Mouse (Mus musculus): ENCODE measurements around the gene Chst11. TPM values are rescaled to one million over a fixed set of nuclear protein-coding genes. Genes with fewer than 3 reads are reported as not detected.

The Chst11 gene
- total RNA-seq, 2 experiments from 2014 or later: 1.1 to 1.8 TPM

DNA sequence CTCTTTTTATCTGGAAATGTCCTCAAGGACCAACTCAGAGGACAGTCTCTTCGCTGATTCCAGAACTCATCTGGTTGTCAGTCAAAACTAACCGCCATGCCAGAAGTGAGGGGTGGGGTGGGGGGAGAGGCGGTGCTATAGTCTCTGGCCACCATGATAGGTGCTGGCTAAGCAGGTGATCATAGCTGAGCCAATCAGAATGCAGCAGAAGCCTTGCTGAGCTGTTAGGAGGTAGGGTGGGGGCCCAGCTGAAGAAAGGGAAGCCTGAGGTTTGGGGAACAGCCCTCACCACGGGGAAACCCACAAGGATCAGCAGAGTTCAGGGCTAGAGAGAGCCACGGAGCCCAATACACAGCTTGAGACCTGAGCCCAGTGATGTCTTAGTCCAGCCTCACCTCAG, 11.1 kb upstream of the Chst11 start:
- DNase-seq: no peak
- TF ChIP-seq CTCF (IDR thresholded peaks at IDR 0.05): no peak
- Histone ChIP-seq H3K4me3 (no peak overlapping the region), H3K27ac (no peak overlapping the region)
- intact Hi-C loops (cut with DNase I): no loop called here

DNA sequence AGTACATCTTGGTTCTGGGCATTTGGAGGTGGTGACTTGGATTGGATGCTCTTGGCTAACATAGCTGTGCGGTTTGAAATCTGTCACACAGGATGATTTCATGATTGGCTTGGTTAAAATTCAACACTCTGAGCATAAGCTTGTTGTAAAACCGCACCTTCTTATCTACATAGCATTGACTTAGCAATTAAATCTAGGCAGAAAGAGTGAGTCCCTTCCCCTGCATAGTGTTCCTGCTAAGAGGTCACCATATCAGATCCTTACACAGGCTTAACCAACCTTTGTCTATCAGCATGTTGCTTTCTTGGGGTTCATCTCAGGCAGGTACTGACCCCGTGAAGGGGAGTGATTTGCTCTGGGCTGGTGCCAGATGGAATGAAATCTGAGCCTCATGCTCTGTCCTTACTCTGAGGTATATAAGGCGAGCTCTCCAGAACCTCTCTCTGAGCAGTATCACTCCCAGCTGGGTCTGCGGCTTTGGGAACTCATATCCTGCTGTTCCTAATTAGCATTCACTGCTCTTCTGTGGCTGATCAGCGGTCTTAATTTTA, 10.6 kb upstream of the Chst11 start:
- DNase-seq: no peak
- no peak for TF ChIP-seq CTCF (IDR thresholded peaks at IDR 0.05)
- no peak overlapping the region for H3K27ac ChIP-seq
- no peak overlapping the region for H3K4me3 ChIP-seq
- intact Hi-C loops (cut with DNase I): no loop called here

DNA sequence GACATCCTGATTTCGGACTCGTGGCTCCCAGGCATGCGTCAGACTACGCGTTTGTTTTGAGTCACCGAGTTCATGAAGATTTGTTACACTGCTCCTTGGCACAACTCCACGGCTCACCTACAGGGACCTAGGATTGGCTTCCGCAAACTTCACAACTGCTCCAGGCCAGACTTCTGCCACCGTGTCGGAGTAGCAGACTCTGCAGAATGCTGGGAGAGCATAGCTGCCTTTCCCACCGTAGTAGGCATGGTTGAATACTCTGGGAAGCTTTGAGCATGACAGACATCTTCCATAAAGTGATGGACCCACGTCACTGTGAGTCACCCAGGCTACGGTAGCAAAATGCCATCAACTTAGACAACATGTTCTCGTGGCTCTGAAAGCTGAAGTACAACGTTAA, 9.5 kb upstream of the Chst11 start:
- intact Hi-C loops (cut with DNase I): no loop called here
- DNase-seq: no peak
- no peak overlapping the region for H3K27ac ChIP-seq
- H3K4me3 ChIP-seq: no peak overlapping the region
- TF ChIP-seq CTCF (IDR thresholded peaks at IDR 0.05): no peak

- Histone ChIP-seq H3K27ac (no peak overlapping the region), H3K4me3 (no peak overlapping the region)
- no peak for DNase-seq
- intact Hi-C loops (cut with DNase I): loop anchor here (10.0 kb wide), 1 partner anchor 203 kb away; no protein-coding TSS in a partner anchor
- no peak for TF ChIP-seq CTCF (IDR thresholded peaks at IDR 0.05)
These were observed 3.0 kb upstream of the Chst11 start for GRCm38 (mm10) chr10:82982286-82982685.

- peak; percentile 18; the same call in 1 of the 2 replicates for TF ChIP-seq CTCF (IDR thresholded peaks at IDR 0.05)
- peak; percentile 47 for DNase-seq
- Histone ChIP-seq H3K4me3 (peak overlapping the region; percentile 80), H3K27ac (peak overlapping the region; percentile 79)
- intact Hi-C loops (cut with DNase I): loop anchor here (5.0 to 10.0 kb wide), 2 partner anchors 117 to 199 kb away; no protein-coding TSS in a partner anchor
These were observed 418 bp downstream of the Chst11 start for GRCm38 (mm10) chr10:82985700-82986131.

GRCm38 (mm10) chr10:82986251-82986992, 1.1 kb downstream of the Chst11 start:
- intact Hi-C loops (cut with DNase I): loop anchor here (5.0 to 10.0 kb wide), 2 partner anchors 116 to 198 kb away; no protein-coding TSS in a partner anchor
- H3K27ac ChIP-seq: peak overlapping the region; percentile 79
- no peak for DNase-seq
- no peak for TF ChIP-seq CTCF (IDR thresholded peaks at IDR 0.05)
- H3K4me3 ChIP-seq: peak overlapping the region; percentile 80

DNA sequence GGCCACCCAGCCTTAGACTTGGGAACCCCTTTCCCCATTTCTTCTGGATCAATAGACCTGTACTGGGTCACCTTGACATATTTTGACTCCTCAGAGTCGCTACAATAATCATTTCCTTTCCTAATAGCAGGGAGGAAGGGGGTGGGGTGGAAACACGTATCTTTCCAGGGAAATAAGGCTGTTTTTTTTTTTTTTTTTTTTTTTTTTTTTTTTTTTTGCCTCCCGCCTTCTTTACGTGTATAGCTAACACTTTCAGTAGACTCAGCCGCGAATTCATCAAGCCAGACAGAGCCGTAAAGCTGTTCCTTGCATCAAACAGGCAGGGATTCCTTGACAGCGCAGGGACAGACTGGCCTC, 1.7 kb downstream of the Chst11 start:
- TF ChIP-seq CTCF (IDR thresholded peaks at IDR 0.05): no peak
- no peak for DNase-seq
- Histone ChIP-seq H3K4me3 (peak overlapping the region; percentile 80), H3K27ac (peak overlapping the region; percentile 79; the same call in 1 of the 2 replicates)
- intact Hi-C loops (cut with DNase I): loop anchor here (5.0 to 10.0 kb wide), 2 partner anchors 115 to 198 kb away; no protein-coding TSS in a partner anchor

- DNase-seq: no peak
- Histone ChIP-seq H3K27ac (peak overlapping the region; percentile 49; the same call in 1 of the 2 replicates), H3K4me3 (peak overlapping the region; percentile 80)
- TF ChIP-seq CTCF (IDR thresholded peaks at IDR 0.05): no peak
- intact Hi-C loops (cut with DNase I): loop anchor here (5.0 to 10.0 kb wide), 2 partner anchors 115 to 197 kb away; no protein-coding TSS in a partner anchor
These were observed 2.1 kb downstream of the Chst11 start for GRCm38 (mm10) chr10:82987394-82987793.

DNA sequence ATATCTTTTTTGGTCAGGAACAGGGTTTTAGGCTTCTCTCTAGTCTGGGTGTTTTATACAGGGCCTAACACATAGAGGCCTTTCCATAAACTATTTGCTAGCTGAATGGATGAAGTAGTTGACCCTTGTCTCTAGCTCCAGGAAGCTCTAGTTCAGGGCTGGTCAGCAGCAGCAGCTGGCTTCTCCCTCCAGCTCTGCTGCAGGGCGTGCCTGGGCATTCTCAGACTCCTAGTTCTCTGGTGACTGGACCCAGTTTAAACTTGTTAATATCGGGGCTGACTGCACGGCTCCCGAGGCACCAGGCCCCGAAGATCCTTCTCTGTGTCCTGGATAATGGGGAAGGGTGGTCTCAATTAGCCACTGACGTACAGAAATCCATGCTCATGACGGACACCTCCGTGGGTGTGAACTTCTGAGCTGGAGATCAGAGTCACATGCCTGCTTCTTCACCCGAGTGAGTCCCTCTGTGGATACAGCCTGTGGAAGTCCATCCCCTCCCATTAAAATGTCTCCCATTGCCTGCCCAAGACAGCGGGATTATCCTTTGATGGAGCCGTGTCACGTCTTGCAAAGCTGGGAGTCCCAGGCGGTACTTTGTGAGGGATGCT, 4.2 kb downstream of the Chst11 start:
- intact Hi-C loops (cut with DNase I): loop anchor here (5.0 to 10.0 kb wide), 2 partner anchors 113 to 195 kb away; no protein-coding TSS in a partner anchor
- TF ChIP-seq CTCF (IDR thresholded peaks at IDR 0.05): no peak
- H3K4me3 ChIP-seq: no peak overlapping the region
- no peak overlapping the region for H3K27ac ChIP-seq
- DNase-seq: no peak

- intact Hi-C loops (cut with DNase I): no loop called here
- TF ChIP-seq CTCF (IDR thresholded peaks at IDR 0.05): no peak
- H3K4me3 ChIP-seq: peak overlapping the region; percentile 11
- H3K27ac ChIP-seq: peak overlapping the region; percentile 56
- no peak for DNase-seq
These were observed 5.6 kb downstream of the Chst11 start for GRCm38 (mm10) chr10:82990918-82991317.

GRCm38 (mm10) chr10:82991756-82992519, 6.6 kb downstream of the Chst11 start:
- Histone ChIP-seq H3K27ac (peak overlapping the region; percentile 56), H3K4me3 (no peak overlapping the region)
- DNase-seq: no peak
- TF ChIP-seq CTCF (IDR thresholded peaks at IDR 0.05): no peak
- intact Hi-C loops (cut with DNase I): no loop called here

DNA sequence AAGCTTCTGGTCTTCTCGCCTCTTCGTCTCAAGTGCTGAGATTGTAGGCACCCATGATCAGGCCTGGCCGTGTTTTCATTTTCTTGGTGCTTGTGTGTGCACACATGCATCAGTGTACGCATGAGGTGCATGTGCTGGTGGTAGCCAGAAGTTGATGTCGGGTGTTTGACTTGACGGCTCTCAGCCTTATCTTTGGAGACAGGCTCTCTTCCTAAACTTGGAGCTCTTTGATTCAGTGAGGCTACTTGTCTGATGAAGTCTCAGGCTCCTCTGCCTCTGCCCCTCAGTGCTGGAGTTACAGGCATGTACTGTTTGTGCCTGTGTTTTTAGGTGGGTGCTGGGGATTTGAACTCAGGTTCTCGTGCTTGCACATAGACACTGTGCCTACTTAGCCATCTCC, 9.0 kb downstream of the Chst11 start:
- TF ChIP-seq CTCF (IDR thresholded peaks at IDR 0.05): no peak
- H3K4me3 ChIP-seq: no peak overlapping the region
- intact Hi-C loops (cut with DNase I): no loop called here
- DNase-seq: no peak
- H3K27ac ChIP-seq: no peak overlapping the region

Data from gastrocnemius, adult 2 months (tissue).